Mouse (Mus musculus) liver, embryonic 18 days (tissue): ENCODE measurements around the gene Clcn5. TPM values are rescaled to one million over a fixed set of nuclear protein-coding genes. Genes with fewer than 3 reads are reported as not detected.

Source experiments
- polyA plus RNA-seq: library from polyadenylated mRNA; depleted of rRNA; stranded (reverse); fragments of >200 nt; gene quantifications from 2 replicates; pipeline ENCODE4 v1.2.3, GENCODE M21; 2012; rRNA removed

Gene Clcn5
- polyA plus RNA-seq, result 1.5 and 1.7 TPM in 2 replicates

GRCm38 (mm10) chrX:7319089-7319721, at the start of gene Clcn5:
TSS of gene Clcn5 (minus strand) at chrX:7319358.

Other genes starting within 250 kb of the Clcn5 start
- 0.16 and 0.20 TPM in 2 replicates for gene Usp27x, start 56.5 kb upstream of the Clcn5 start, polyA plus RNA-seq